Mouse (Mus musculus): ENCODE data around the gene Ddx60.
"Not testable (repeated sequence)": the region's sequence is repeated elsewhere in the genome, so short reads cannot be mapped to it uniquely, and the experiment has no call there.

The Ddx60 gene

DNA sequence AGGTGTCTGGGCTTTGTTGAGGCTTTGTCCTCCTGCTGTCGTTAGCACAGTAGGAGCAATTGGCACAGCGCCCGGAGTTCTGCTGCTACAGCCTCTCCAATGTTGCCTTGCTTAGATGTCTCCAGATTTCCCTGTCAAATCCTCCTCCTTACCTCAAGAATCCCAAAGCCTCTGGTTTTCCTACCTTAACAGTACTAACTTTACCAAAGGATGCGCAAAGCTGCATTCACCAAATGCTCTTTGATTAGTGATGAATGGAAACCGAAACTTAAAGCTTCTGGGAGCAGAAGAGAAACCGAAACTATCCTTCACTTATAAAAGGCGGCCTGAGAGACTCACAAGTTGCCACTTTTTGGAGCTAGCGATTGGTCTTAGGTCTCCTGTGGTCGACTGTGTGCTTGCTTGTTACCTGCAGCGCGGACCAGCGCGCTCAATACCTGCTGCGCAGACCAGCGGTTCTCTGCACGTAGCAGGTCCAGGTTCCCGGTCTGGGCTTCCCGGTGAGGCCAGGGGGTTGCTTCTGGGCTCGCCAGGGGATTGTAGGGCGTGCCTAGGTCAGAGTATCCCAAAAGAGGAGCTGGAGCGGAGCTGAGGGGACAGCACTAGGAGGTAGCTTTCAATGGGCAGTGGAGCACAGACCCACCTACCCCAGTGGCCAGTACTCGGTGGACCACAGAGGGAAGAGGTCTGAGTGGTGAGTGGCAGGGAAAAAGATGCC is at the start of gene Ddx60:
Gene Ddx60, plus strand, starts transcription at position 311 of the 718 bp plus-strand sequence.
- peak; percentile 15 for DNase-seq (ENCODE audit: low spot score)

DNA sequence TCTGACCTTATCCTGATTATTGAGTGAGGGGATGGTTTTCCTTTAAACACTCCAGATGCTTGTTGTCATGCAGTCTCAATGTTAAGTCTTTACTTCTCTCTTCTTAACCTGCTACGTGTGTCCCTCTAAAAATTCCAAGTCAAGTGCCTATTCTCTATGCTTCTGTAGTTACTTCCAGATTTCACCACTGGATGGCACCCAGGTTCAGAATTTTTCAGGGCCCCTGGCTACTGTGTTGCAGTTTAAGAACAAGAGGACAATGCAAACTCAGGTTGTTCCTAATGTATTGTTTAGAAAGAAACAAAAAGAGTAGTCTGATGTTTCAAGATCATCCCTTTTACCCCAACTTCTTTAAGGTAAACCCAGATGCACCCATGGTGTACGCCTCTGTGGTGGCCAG is 33.8 kb upstream of the Ddx60 start:
- DNase-seq (ENCODE audit: low spot score): no peak

DNA sequence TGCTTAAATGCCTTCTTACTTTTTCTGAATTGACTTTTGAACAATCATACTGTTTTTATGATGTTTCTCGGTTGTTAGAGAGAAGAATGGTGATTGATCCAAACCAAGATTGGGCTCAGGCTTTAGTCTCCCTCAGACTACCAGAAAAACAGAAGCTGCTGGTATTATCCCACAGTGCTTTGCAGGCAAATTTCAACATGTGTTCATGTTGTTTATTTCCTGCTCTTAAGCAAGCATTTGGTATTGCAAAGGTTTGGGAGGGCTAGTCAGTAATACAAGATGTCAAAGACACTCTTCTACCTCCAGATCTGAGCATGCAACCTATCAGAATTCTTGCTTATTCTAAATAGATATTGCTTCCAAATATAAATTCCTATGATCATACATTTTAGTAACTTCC is 31.1 kb upstream of the Ddx60 start:
- DNase-seq (ENCODE audit: low spot score): no peak

DNA sequence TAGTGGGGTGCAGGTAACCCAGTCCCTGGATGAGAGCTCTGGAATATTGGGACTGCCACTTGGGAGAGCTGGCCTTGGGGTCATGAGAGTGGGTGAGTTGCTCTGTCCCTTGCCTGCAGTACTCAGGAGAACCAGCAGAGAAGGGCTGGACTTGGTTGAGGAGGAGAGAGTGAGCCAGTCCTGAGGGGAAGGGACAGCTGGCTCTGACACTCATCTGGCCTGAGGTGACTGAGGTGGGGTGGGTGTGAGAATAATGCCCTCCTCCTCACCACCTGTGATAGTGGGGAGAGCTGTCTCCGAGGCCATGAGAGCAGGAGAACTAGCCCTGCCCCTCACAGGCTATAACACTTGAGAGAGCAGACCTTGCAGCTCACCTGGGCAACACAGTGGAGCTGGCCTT is 30.5 kb upstream of the Ddx60 start:
- no peak for DNase-seq (ENCODE audit: low spot score)

DNA sequence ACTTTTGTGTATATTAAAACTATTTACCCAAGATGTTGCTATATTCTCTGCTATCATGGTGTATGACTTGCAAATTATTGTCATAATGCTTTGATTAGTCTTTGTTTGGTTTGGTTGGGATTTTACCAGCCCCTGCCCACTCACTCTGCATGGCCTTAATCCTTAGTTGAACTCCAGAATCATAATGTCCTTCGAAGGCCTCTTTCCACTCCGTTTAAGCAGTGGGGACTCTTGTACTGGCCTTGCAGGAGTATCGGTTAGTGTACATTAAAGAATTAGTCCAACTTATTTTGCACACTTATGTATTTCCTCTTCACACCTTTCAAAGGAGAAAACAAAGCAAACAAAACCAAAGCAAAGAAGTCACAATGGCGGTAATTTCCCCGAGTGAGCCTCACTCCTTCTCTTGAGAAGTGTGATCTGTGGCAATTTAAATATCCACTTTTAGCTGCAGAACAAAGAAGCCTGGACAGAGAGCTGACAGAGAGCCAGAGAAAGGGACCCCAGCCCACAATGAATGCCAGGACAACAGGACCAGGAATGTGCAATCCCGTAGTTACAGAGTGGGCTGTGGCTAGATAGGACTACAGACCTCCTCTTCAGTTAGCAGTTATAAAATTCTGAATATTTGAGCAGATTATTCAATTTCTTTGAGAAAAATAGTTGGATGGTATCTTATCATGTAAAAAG is 26.7 kb upstream of the Ddx60 start:
- no peak for DNase-seq (ENCODE audit: low spot score)

DNA sequence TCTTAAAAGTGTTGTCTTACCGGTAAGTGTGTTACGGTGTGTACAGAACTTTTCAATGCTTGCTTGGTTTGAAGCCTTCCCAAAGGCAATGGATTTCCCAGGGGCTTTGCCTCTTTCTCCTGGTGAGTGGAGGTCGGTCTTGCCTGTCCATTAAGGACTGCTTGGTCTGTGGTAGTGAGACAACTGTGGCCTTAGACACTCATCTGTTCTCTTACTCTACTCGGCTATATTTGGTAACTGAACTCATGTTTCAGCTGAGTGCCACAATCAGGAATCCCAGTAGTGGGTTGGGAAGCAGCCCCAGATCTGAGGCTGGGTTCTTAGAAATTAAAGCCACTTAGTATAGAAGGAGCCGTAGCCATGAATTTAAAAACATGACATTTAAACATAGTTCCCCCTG is 25.4 kb upstream of the Ddx60 start, which contains the start of gene Palld:
Gene Palld, minus strand, starts transcription at position 170 of the 400 bp plus-strand sequence.
- no peak for DNase-seq (ENCODE audit: low spot score)

DNA sequence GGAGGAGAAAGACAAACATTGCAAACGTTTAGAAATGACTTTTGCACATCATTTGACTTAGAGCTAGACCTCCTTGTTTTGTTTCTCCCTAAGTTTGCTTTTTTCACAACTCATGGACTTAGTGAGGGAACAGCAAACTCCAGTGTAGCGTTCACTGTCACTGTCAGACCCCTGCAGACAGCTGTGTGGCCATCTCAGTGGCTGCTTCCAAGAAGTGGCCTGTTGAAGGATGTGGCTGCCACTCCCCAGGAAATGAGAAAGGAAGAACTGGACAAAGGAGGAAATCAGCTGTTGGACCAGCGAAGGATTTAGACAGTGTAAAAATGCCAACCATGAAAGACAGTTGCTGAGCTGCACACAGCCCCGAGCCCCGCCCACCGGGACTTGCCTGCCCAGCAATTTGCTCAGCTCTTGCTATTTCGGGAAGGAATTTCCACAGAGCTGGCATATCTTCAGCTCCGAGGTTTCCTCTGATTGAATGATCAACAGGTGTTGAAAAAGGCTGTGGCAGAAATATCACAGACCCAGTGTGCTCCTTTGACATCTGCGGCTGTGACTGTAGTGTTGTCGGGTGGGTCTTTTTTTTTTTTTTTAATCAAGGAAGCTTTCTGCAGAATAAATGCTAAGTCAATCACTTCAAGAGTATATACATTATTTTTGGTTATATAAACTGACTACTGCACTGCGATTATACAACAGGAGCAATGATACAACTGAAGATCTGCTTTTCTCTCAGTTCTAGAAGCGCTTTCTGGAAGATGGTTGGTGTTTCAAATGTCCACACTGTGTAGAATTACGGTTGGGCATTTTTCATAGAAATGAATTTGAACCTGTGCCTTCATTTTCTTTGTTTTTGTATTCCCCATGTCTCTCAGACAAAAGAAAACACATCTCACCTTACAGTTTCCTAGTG is 19.3 kb upstream of the Ddx60 start:
- peak; percentile 56 for DNase-seq (ENCODE audit: low spot score)

DNA sequence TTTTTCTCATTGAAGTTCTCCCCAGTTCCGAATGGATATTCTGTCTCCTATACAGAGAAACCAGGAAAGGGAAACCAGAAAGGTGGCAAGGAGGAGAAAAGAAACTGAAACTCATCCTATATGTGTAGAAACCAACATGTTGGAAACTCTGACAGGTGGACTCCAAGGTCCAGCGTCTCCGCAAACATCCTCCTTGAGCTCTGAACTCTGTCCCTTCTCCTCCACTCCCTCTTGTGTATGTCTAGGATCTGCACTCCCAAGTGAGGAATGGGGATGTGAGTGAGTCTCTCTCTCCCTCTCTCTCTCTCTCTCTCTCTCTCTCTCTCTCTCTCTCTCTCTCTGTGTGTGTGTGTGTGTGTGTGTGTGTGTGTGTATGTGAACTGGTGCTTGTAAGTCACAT is 18.6 kb upstream of the Ddx60 start:
- DNase-seq (ENCODE audit: low spot score): peak; percentile 28

DNA sequence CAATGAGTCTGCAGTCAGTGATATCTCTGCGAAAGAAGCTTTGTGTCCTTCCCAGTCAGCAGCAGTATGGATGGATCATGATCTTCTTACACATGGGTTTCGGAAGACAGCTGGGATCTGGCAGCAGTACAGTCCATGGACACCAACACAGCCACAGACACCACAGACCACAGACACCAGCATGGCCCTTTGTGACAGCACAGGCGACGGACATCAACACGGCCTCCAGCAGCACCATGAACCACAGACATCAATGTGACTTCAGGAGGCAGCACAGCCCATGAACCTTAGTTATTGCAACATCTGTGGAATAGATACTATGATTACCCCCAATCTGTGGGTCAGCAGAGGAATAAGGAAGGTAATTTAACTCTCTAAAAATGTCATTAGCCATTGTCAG is 15.1 kb upstream of the Ddx60 start:
- no peak for DNase-seq (ENCODE audit: low spot score)

DNA sequence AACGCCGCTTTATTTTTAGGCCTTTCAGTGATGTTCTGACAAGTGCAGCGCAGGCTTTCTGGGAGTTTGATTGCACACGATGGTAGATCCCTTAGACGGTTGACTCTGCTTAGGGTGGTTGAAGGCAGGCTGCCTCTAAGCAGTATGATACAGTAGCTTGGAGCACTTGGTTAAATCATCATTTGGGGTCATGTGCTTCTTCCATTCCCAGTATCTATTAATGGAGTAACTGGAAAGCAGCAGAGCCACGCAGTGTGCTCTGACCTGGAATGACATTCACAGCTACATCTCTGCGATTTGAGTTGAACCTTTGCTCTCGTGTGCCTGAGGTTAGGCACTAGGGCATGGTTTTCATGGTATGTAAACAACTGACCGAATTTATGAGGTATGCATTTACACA is 13.9 kb upstream of the Ddx60 start:
- no peak for DNase-seq (ENCODE audit: low spot score)

DNA sequence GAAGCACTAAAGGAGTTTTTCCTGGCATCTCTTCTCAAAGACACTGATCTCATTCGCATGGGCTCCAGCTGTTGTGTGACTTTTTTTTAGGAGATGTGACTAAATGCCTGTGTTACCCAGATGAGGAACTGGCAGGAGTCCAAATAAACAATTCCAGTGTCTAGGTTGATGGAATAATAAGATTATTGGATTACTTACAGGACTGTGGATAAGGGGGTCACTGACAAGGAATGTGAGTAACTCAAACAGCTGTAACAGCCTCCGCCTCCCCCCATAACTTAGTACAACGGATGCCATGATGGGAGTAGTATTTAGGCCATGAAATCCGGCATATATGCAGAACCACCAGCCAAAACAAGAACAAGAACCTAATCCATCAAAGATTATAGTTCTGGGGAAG is 10.6 kb upstream of the Ddx60 start:
- no peak for DNase-seq (ENCODE audit: low spot score)

DNA sequence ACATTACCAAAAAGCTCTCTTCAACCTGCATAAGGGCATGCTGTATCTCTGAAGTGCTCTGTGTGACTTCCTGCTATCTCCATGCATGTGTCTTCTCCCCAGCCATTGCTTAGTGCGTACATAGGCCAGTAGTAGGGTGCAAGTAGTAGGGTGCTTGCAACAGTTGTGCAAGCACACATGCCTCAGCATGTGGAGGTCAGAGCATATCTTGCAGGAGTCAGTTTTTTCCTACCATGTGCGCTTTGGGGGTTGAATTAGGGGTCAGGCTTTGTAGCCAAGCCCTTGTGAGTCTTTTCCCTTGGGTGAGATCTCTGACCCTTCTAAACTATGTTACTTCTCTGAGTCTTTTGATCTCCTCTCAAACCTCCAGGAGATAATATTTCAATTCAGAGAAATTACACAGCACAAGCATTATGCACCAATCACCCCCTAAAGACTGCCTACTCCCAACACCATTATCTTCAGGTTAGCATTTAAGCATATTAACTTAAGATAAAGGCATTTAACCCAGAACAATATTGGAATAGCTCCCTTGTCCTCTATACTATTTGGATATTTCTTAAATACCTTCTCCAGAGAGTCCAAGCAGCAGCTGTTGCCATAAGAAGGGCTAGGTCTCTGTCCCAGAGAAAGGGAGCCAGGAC is 8.6 kb upstream of the Ddx60 start:
- no peak for DNase-seq (ENCODE audit: low spot score)

DNA sequence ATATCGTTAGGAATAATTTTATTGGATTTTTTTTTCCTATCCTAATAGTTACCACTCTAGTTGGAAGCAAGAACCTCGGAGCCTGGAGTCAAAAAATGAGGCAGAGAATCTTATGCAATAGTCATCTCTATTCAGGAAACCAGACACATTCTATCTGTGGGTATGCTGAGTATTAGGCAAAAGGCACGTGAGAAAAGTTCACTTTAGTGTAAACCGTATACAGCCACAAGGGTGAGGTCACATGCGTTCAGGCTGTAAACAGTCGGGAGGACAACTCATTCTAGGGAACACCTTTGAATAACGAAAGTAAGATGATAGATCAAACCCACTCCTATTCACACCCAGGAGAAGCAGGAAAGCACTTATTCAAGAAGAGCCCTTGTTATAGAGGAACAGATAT is 7.5 kb upstream of the Ddx60 start:
- DNase-seq (ENCODE audit: low spot score): no peak

DNA sequence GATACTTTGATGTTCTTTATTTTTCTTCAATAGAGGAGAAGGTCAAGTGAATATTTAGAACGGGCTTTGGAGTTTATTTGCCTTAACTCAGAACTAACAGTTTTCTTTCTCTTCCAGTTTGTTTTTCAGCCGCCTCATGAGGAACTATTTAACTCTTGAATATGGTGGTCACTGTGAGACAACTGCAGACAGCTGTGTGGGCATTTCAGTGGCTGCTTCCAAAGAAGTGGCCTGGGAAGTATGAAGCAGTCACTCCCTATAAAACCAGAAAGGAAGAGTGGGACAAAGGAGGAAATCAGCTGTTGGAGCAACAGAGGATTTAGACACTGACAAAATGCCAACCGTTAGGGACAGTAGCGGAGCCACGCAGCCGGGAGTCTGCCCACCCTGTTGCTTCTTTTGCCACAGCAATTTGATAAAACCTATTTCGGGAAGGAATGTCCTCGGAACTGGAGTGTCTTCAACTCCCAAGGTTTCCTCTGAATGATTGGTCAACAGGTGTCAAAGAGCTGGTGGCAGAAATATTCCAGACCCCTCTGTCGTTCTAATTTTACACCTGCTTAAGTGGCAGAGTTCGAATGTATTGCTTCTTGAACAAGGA is 6.3 kb upstream of the Ddx60 start:
- DNase-seq (ENCODE audit: low spot score): no peak

DNA sequence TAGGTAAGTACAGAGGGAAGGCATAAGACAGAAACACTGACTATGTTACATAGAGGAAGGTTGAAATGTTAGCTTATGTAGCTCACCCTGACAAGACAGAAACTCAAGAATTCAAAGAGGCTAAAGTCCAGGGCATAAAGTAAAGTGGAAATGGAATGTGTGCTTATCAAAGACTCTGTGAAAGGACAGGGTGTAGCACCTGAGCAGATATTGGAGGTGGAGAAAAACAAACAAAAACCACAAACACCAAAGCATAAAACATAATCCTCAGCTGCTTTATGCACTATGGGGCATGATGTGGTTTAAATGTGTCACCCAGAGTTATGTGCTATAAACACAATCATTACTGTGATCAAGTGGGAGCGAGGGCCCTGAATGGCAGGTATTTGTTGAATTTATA is 3.4 kb upstream of the Ddx60 start:
- no peak for DNase-seq (ENCODE audit: low spot score)

DNA sequence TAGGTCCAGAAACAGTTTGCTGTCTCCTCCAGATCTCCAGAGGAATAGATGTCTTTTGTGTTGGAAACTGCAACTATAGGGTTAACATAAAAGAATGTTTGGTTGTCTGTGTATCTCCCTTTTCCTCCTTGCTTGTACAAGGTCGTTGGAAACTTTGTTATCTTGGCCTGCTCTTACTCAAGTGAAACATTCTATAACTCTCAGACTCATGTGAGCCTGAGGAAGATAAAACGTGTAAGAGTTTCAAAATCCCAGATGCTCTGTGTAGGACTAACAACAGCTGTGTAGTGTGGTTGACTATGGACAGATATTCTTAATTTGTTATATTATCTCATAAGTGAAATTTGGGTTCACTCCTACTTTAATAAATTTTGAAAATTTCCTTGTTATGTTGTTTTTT is 5.4 kb downstream of the Ddx60 start:
- DNase-seq (ENCODE audit: low spot score): no peak

DNA sequence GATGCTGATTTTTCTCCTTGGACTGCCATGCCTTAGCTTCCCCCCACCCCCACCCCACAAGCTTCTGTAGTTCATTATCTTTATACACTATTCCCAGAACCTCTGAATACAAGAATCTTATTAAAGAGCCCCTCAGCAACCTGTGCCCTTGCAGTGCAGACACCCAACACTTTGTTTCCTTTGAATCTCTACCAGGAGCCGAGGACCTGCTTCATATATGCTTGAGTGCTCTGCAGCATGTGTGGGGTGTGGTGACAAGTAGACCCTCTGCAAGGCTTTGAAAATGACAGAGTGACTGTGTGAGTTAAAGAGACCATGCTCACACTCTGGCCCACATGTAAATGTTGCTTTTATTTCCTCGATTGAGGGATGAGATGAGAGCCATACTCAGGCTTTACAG is 9.7 kb downstream of the Ddx60 start:
- DNase-seq (ENCODE audit: low spot score): no peak

DNA sequence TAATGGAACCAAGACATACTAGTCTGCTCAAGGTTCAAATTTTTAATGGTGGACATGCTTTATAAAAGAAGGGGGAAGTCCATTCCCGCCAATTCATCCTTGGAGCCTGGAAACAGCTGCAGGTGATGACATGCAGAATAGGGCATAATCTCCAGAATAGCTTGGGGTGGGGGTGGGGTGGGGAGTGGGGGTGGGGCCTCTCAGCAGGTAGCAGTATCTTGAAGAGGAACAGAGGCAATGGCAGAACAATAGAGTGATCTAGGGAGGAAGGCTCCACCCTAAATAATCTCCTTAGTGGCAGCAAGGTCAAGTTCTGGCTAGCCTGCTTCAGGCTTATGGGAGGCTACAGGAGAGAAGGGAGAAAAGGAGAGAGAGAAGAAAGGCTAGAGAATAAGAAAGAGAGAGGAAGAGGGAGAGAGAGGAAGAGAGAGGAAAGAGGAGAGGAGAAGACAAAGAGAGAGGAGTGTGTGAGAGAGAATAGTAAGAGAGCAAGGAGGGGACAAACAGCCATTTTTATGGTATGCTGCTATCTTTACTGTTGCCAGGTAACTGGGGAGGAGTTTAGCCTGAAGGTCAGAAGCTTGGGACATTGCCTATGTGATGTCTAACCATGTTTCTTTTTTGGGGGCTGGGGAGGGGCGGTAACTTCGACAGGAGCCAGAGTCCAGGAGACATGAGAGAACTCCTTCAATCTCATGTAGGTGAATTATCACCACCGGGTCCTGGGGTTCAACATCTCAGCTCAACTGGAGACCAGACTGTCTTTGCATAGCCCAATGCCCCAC is 36.9 kb downstream of the Ddx60 start:
- not testable (repeated sequence) for DNase-seq (ENCODE audit: low spot score)

DNA sequence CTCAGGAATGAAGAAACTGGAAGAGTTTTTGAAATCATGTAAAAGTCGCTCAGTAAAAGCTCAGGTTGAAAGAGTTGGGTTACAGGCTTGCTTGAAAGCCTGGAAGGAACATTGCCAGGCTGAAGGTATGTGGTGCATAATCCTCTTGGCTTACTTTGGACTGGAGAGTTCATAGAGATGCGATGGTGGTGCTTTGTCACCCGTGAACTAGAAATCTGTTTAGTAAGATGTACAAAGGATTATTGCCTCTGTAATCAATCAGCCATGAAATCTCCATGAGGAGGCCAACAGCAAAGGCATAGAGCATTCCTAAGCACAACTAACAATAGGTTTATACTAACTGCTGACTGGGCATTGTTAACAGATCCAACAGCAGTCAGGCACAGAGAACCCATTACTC is 41.7 kb downstream of the Ddx60 start:
- DNase-seq (ENCODE audit: low spot score): no peak

DNA sequence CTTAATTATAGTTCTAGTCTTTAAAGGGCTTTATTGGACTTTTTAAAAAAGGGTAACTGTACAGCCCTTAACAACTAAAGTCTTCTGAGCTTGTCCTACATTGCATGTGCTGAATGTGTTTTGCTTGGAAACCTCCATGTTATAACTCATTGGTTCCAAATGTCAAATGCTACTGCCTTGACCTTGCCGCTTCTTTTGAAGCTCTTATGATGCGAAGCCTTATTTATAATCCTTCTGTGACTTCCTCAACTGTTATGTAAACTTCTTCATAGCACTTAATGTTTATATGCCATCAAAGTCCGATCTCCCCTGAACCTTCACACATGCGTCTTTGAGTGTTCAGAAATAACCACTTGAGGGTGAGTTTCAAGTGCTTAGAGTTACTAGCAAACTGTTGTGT is 57.1 kb downstream of the Ddx60 start:
- DNase-seq (ENCODE audit: low spot score): no peak
